Mouse (Mus musculus): ENCODE measurements around the gene Gm3012. TPM values are rescaled to one million over a fixed set of nuclear protein-coding genes. Genes with fewer than 3 reads are reported as not detected.
"Not testable (repeated sequence)": the region's sequence is repeated elsewhere in the genome, so short reads cannot be mapped to it uniquely, and the experiment has no call there.

The Gm3012 gene
- not detected in 2 replicates for polyA plus RNA-seq (2015; fragmentation: Nextera tagmentation; extraction: Ambion mirVana)

DNA sequence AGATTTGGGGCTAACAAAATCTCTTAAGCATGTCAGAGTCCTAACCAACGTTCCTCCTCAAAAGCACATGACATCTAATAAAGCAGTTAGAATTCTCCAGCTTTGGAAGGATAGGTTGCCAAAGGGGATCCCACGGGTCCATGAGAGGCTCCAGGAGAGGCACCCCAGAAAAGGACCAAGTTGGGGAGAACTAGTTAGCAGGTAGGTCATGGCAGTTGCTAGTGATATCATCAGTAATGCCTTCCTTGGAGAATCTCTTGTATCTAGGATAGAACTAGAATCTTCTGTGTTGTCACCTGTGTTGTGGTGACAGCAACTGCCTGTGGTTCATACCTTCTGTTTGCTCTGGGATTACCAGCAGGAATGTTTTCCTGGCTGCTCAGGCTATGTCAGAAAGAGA, at the start of gene Gm3012:
Gm3012 (plus strand) TSS at position 301 of the 400 bp plus-strand sequence.
- H3K36me3 ChIP-seq; ATAC-seq (replicated peaks); H3K27me3 ChIP-seq; H3K4me3 ChIP-seq; H3K9me3 ChIP-seq; H3K27ac ChIP-seq (replicated peaks); H3K4me1 ChIP-seq; H3K9ac ChIP-seq (replicated peaks); H3K4me2 ChIP-seq (replicated peaks): not testable (repeated sequence)
- WGBS = no CpG with 5 or more reads among the region's 2 CpGs

DNA sequence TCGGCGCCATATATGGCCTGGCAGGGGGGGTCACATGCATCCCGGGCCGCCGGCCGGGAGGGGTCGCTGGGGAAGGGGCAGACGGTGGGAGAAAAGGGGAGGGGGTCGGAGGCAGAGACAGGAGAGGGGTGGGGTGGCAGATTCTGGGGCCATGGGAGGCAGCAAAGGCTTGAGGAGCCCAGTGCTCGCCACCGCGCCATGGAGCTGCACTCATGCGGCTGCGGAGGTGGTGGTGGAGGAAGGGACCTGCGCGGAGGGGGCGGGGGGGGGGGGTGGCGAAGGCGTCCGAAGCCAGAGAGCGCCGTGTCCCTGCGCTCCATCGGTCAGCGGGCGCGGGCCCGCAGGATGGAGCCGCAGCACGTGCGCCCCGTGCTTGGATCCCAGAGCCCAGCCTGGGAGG, 17.4 kb downstream of the Gm3012 start, which contains the start of gene Gm3020:
Gm3020 (plus strand) TSS at position 301 of the 400 bp plus-strand sequence.
- not testable (repeated sequence) for H3K9me3 ChIP-seq; H3K27ac ChIP-seq (replicated peaks); H3K9ac ChIP-seq (replicated peaks); H3K4me1 ChIP-seq; H3K27me3 ChIP-seq; ATAC-seq (replicated peaks); H3K4me2 ChIP-seq (replicated peaks); H3K36me3 ChIP-seq; H3K4me3 ChIP-seq
- no CpG with 5 or more reads among the region's 32 CpGs for WGBS

DNA sequence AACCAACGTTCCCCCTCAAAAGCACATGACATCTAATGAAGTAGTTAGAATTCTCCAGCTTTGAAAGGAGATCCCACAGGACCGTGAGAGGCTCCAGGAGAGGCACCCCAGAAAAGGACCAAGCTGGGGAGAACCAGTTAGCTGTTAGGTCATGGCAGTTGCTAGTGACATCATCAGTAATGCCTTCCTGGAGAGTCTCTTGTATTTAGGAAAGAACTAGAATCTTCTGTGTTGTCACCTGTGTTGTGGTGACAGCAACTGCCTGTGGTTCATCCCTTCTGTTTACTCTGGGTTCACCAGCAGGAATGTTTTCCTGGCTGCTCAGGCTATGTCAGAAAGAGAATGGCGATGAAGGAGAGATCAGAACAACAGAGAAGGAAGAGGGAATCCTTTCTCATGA, 54.2 kb downstream of the Gm3012 start, which contains the start of gene Gm3043:
Gm3043 (plus strand) TSS at position 301 of the 400 bp plus-strand sequence.
- not testable (repeated sequence) for H3K4me1 ChIP-seq; H3K9ac ChIP-seq (replicated peaks); H3K4me3 ChIP-seq; H3K27ac ChIP-seq (replicated peaks); H3K4me2 ChIP-seq (replicated peaks); ATAC-seq (replicated peaks); H3K27me3 ChIP-seq; H3K36me3 ChIP-seq; H3K9me3 ChIP-seq
- no CpG with 5 or more reads among the region's 3 CpGs for WGBS

Other genes starting within 250 kb of the Gm3012 start
- gene Gm10413, start 239.4 kb upstream of the Gm3012 start, polyA plus RNA-seq (2015; fragmentation: Nextera tagmentation; extraction: Ambion mirVana) = not detected in 2 replicates
- 11.3 and 12.4 TPM in 2 replicates for gene Gm10409, start 221.9 kb upstream of the Gm3012 start, polyA plus RNA-seq (2015; fragmentation: Nextera tagmentation; extraction: Ambion mirVana)
- gene Gm3005, start 206.4 kb upstream of the Gm3012 start, polyA plus RNA-seq (2015; fragmentation: Nextera tagmentation; extraction: Ambion mirVana) = 6.2 and 7.2 TPM in 2 replicates
- gene Gm10408, start 185.1 kb upstream of the Gm3012 start, polyA plus RNA-seq (2015; fragmentation: Nextera tagmentation; extraction: Ambion mirVana) = not detected in 2 replicates
- 11.3 and 12.4 TPM in 2 replicates for gene Gm3020, start 17.5 kb downstream of the Gm3012 start, polyA plus RNA-seq (2015; fragmentation: Nextera tagmentation; extraction: Ambion mirVana)
- gene Gm3043, start 54.3 kb downstream of the Gm3012 start, polyA plus RNA-seq (2015; fragmentation: Nextera tagmentation; extraction: Ambion mirVana) = not detected in 2 replicates
- 3.4 and 3.7 TPM in 2 replicates for gene Gm3002, start 175.6 kb downstream of the Gm3012 start, polyA plus RNA-seq (2015; fragmentation: Nextera tagmentation; extraction: Ambion mirVana)
- gene Gm3033, start 211.7 kb downstream of the Gm3012 start, polyA plus RNA-seq (2015; fragmentation: Nextera tagmentation; extraction: Ambion mirVana) = 0.17 TPM in 2 replicates
- not detected in 2 replicates for gene Gm2916, start 249.7 kb downstream of the Gm3012 start, polyA plus RNA-seq (2015; fragmentation: Nextera tagmentation; extraction: Ambion mirVana)

All from forebrain, embryonic 15.5 days (tissue).